Mouse (Mus musculus) CH12.LX (cell line): ENCODE measurements around the gene Apbb1.

Experiments used
- CHD2 ChIP-seq: IDR thresholded peaks from 2 replicates; pipeline ENCODE4 v1.6.1; 2011; ENCODE audit warnings: low read length, improper control_type of control experiment
- CTCF ChIP-seq, 2 experiments: IDR thresholded peaks in 1 of 2; conservative IDR thresholded peaks in 1 of 2; 2 replicates each; pipeline ENCODE4 v1.5.1; 2011 to 2012; ENCODE audit warnings: low read depth in 2 of 2, low read length in 2 of 2, improper control_type of control experiment in 1 of 2, inconsistent platforms in 1 of 2, mild to moderate bottlenecking in 1 of 2, moderate library complexity in 1 of 2
- ELF1 ChIP-seq: IDR thresholded peaks from 2 replicates; pipeline ENCODE4 v1.6.1; 2014; ENCODE audit warnings: low read depth, mild to moderate bottlenecking, inconsistent platforms, low read length, improper control_type of control experiment
- EP300 ChIP-seq: IDR thresholded peaks from 2 replicates; pipeline ENCODE4 v1.6.1; 2011; ENCODE audit warnings: low read length, improper control_type of control experiment
- HCFC1 ChIP-seq: IDR thresholded peaks from 2 replicates; pipeline ENCODE4 v1.6.1; 2012; ENCODE audit warnings: low read depth, mild to moderate bottlenecking, inconsistent platforms, low read length, improper control_type of control experiment
- JUN ChIP-seq: IDR thresholded peaks from 2 replicates; pipeline ENCODE4 v1.6.1; 2011; ENCODE audit warnings: low read depth, mild to moderate bottlenecking, low read length, improper control_type of control experiment, moderate library complexity; ENCODE audit not compliant: insufficient read depth
- POLR2AphosphoS2 ChIP-seq: IDR thresholded peaks from 2 replicates; pipeline ENCODE4 v1.6.1; 2011; ENCODE audit warnings: low read depth, low read length, improper control_type of control experiment
- TCF12 ChIP-seq: IDR thresholded peaks from 2 replicates; pipeline ENCODE4 v1.6.1; 2014; ENCODE audit warnings: low read depth, mild to moderate bottlenecking, inconsistent platforms, low read length, improper control_type of control experiment
- USF1 ChIP-seq: IDR thresholded peaks from 2 replicates; pipeline ENCODE4 v1.6.1; 2014; ENCODE audit warnings: low read depth, mild to moderate bottlenecking, inconsistent platforms, low read length, improper control_type of control experiment
- ZMIZ1 ChIP-seq: IDR thresholded peaks from 2 replicates; pipeline ENCODE4 v1.6.1; 2012; ENCODE audit warnings: low read depth, mild to moderate bottlenecking, inconsistent platforms, low read length, improper control_type of control experiment

DNA sequence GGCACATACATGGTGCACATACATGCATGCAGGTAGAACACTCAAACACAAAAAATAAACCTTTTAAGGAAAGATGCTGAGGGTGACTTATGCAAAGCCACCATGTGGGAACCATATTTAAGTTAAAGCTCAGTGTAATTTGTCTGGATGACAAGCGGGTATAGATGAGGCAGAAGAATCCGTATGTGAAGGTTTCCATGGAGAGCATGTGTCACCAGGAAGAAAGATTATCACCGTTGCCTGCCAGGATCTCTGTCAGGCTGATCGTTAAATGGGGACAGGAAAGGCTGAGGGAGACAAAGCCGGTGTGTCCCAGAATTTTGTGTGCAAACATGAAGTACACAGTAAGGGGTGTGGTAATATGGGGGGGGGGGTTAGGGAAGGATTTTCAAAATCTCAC is 66.9 kb downstream of the Apbb1 start:
- TF ChIP-seq ZMIZ1 (no peak), USF1 (no peak), EP300 (no peak), HCFC1 (no peak), TCF12 (no peak), ELF1 (no peak), JUN (no peak), CHD2 (no peak), POLR2AphosphoS2 (no peak), CTCF (conservative IDR thresholded peaks at IDR 0.05 in 1 of 2, IDR thresholded peaks at IDR 0.05 in 1 of 2; ENCODE audit: low read depth in 2 of 2, low read length in 2 of 2) (no peak)
